Mouse (Mus musculus): Measurements from ENCODE around the gene Vmn1r210.
"Not testable (repeated sequence)": the region's sequence is repeated elsewhere in the genome, so short reads cannot be mapped to it uniquely, and the experiment has no call there.

Gene Vmn1r210

DNA sequence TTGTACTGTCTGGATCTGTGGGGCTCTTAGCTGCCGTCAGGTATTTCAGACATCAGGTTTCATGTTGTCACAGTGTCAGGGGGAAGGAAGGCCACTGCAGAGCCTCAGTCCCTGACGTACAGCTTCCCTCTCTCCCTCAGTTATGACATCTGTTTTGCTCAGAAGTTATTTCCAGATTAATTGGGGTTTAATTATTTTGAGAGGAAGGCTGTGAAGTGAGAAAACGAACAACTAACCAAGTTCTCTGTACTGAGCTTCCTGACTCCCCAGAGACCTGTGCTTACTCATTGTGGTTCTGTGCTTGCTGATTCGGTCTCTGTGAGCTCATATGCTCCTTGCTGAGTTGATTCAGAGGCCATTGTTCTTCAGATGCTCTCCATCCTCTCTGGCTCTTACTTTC, at the start of gene Vmn1r210:
Vmn1r210 (minus strand) TSS at position 101 of the 400 bp plus-strand sequence.
- no peak for DNase-seq

- DNase-seq, result no peak
Observed at GRCm38 (mm10) chr13:22879257-22879656, 48.1 kb upstream of the Vmn1r210 start.

- no peak for DNase-seq
Observed at GRCm38 (mm10) chr13:22857461-22857860, 26.3 kb upstream of the Vmn1r210 start, which contains the start of gene Vmn1r211. Gene Vmn1r211 (minus strand): TSS chr13:22857561.

DNA sequence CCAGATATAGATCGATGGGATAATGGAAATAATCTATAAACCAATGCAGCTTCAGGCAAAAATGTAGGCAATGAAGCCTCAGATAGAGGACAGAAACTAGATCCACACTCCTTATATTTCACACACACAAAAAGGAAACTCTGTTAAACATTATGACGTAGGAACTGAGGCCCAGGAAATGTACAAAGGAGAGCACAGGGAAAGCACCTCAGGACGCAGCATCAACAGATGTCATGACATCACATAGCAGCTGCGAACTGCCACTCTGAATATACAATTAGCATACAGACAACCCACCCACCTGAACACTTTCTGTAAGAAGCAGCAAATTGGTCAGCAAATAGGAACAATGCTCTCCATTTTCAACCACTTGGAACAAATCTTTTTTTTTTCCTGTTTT, 23.6 kb upstream of the Vmn1r210 start:
- no peak for DNase-seq

- DNase-seq, result no peak
Observed at GRCm38 (mm10) chr13:22846798-22847197, 15.7 kb upstream of the Vmn1r210 start.

DNA sequence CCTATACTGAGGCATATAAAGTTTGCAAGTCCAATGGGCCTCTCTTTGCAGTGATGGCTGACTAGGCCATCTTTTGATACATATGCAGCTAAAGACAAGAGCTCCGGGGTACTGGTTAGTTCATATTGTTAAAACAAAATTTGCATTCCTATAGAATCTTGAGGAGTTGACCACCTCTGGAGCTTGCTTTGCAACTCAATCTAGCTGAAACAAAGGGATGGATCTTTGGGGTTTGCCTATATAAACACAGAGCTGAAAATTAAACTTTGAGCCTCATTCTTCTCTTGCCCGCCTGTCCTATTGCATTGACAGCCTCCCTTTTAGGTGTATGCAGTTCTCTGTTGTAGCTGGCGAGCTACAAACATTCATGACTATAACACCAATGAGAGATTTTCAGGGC, 13.2 kb upstream of the Vmn1r210 start:
- DNase-seq, result not testable (repeated sequence)

GRCm38 (mm10) chr13:22829395-22829794, 1.8 kb downstream of the Vmn1r210 start:
- not testable (repeated sequence) for DNase-seq

DNA sequence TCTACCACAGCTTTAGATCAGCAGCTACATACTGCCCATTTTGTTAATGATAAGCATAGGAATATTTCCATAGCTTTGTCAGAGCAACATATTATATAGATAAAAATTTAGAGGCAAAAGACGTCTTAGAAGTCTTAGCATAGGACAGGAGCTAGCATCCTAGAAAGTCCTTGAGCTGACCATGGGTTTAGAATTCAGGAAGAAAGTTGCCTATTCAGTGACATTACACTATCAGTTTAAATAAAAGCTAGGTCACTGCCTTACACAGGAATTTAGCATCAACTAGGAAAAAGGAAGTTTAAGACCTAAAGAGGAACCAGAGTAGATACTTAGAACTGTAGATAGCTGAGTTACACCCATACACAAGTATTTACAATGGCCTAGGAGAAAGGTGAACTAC, 9.5 kb downstream of the Vmn1r210 start:
- DNase-seq, result not testable (repeated sequence)

DNA sequence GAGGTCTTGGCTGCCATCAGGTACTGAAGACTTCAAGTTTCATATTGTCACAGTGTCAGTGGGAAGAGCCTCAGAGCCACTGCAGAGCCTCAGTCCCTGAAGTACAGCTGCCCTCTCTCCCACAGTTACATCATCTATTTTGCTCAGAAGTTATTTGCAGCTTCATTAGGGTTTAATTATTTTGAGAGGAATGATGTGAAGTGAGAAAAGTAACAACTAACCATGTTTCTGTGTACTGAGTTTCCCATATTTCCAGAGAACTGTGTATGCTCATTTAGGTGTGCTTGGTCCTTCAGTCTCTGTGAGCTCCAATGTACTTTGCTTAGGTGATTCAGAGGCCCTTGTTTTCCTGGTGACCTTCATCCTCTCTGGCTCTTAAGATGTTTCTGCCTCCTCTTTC, 21.6 kb downstream of the Vmn1r210 start, which contains the start of gene Vmn1r209:
Vmn1r209 (minus strand) TSS at position 101 of the 400 bp plus-strand sequence.
- not testable (repeated sequence) for DNase-seq

GRCm38 (mm10) chr13:22788096-22788495, 43.1 kb downstream of the Vmn1r210 start:
- not testable (repeated sequence) for DNase-seq

GRCm38 (mm10) chr13:22784159-22784558, 47.0 kb downstream of the Vmn1r210 start:
- not testable (repeated sequence) for DNase-seq

GRCm38 (mm10) chr13:22777300-22777699, 53.8 kb downstream of the Vmn1r210 start, which contains the start of gene Vmn1r208:
Gene Vmn1r208 (minus strand): TSS chr13:22777400.
- DNase-seq, result not testable (repeated sequence)

Data from kidney, postnatal 36 days (tissue).